Mouse (Mus musculus) liver, embryonic 14.5 days (tissue): ENCODE measurements around the gene Fgd6.

ENCODE experiments used
- CTCF ChIP-seq: IDR thresholded peaks from 2 replicates; pipeline ENCODE4 v1.5.1; 2016; ENCODE audit warnings: antibody characterized with exemption, low read depth, control low read depth
- EP300 ChIP-seq: IDR thresholded peaks from 2 replicates; pipeline ENCODE4 v1.6.1; 2016; ENCODE audit warnings: antibody characterized with exemption, low read depth

DNA sequence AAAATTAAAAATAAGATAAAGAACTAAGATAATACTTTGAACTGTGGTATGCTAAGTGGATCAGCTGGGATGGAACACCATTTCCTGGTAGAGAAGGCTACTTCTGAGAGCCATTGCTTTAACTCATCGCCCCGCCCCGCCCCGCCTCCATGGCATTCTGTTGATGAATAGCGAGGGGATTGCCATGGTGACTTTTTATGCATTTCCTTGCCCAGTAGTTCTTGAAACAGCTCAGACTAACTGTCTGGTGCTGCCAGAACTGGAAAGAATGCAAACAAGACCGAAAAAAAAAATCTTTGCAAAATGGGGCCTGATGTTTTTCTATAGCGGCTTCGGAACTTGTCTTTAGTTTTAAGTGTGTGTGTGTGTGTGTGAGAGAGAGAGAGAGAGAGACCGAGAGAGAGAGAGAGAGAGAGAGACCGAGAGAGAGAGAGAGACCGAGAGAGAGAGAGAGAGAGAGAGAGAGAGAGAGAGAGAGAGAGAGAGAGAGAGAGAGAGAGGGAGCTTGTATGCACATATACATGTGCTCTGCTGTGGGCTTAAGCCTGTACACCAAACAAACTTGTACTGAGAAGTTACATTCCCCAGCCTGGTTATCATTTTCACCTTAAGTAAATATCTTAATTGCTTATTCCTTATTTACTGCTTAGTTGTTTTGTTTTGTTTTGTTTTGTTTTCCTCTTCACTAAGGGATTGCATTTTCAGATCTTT is 51.7 kb downstream of the Fgd6 start:
- TF ChIP-seq CTCF (no peak), EP300 (no peak)
